Mouse (Mus musculus) layer of hippocampus, adult 9-11 months (tissue): ENCODE measurements around the gene 2410015M20Rik.
"Not testable (repeated sequence)": the region's sequence is repeated elsewhere in the genome, so short reads cannot be mapped to it uniquely, and the experiment has no call there.

Experiments
- DNase-seq: peaks from one replicate; pipeline ENCODE4 v3.0.0; 2022

The 2410015M20Rik gene

GRCm38 (mm10) chr17:56609452-56610171 is at the start of gene 2410015M20Rik:
2410015M20Rik (minus strand) TSS chr17:56609771.
- DNase-seq, result peak; percentile 99

DNA sequence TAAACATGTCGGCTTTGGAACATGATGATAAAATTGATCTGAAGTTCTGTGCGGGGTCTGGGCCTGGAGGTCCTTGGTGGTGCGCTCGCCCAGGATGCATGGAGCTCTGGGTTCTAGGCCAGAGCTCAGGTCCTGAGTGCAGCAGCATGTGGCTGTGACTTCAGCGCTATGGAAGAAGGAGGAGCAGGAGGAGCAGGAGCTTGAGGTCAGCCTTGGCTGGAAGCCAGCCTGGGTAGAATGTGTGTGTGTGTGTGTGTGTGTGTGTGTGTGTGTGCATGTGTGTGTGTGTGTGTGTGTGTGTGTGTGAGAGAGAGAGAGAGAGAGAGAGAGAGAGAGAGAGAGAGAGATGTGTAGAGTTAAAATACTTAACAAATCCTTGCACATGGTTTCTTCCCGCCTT is 46.6 kb upstream of the 2410015M20Rik start:
- DNase-seq, result no peak

- no peak for DNase-seq
Observed at GRCm38 (mm10) chr17:56655311-56655710, 45.7 kb upstream of the 2410015M20Rik start.

GRCm38 (mm10) chr17:56654771-56655170 is 45.2 kb upstream of the 2410015M20Rik start:
- DNase-seq, result no peak

- DNase-seq, result no peak
Observed at GRCm38 (mm10) chr17:56651801-56652200, 42.2 kb upstream of the 2410015M20Rik start.

GRCm38 (mm10) chr17:56647546-56647945 is 38.0 kb upstream of the 2410015M20Rik start:
- no peak for DNase-seq

- no peak for DNase-seq
Observed at GRCm38 (mm10) chr17:56643237-56643636, 33.7 kb upstream of the 2410015M20Rik start.

DNA sequence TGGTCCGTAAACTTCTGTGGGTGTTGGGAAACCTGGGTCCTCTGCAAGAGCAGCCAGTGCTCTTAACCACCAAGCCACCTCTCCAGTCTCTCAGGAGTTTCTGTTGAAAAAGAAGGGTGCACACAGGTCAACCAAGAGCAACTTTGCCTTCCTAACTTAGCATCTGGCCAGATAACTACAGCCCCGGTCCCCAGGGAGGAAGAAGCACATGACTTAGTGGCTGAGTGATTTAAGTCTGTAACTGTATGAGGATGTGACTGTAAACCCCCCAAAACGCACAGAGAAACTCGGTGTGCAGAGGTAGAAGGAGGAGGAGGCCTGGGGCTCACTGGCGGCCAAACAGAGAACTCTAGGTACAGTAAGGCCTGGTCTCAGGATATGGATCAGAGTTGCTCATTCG is 24.5 kb upstream of the 2410015M20Rik start:
- no peak for DNase-seq

- DNase-seq, result no peak
Observed at GRCm38 (mm10) chr17:56631807-56632206, 22.2 kb upstream of the 2410015M20Rik start.

DNA sequence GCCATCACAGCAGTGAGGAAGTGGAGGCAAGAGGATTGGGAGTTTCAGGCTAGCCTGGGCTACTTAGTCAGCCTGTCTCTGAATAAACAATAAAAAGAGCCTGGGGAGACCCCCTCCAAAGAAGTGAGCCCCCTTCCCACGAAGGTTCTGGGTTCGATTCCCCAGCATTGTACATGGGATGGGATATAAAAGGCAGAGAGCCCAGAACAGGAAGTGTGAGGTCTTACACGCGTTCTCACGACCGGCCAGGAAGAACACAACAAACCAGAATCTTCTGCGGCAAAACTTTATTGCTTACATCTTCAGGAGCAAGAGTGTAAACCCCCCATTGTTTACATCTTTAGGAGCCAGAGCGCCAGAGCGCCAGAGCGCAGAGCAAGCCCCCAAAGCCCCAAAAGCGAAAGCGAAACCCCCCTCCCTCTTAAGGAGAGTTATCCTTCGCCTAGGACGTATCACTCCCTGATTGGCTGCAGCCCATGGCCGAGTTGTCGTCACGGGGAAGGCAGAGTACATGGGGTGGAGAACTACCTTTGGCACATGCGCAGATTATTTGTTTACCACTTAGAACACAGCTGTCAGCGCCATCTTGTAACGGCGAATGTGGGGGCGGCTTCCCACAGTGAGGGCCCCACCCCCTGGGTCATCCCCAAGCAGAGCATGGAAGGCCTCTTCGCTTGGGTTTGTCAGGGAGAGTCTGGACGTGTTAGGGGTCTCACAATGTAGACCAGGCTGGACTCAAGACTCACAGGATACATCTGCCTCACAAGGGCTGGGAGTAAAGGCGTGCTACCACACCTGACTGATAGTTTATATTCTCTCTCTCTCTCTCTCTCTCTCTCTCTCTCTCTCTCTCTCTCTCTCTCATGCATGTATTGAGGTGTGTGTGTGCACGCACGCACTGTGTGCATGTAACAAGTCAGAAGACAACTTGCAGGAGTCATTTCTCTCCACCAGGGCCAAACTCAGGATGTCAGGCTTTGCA is 20.5 kb upstream of the 2410015M20Rik start:
- DNase-seq, result not testable (repeated sequence)

- DNase-seq, result no peak
Observed at GRCm38 (mm10) chr17:56627530-56628277, 18.1 kb upstream of the 2410015M20Rik start, which contains the start of gene Catsperd. Catsperd (plus strand) TSS chr17:56628143.

DNA sequence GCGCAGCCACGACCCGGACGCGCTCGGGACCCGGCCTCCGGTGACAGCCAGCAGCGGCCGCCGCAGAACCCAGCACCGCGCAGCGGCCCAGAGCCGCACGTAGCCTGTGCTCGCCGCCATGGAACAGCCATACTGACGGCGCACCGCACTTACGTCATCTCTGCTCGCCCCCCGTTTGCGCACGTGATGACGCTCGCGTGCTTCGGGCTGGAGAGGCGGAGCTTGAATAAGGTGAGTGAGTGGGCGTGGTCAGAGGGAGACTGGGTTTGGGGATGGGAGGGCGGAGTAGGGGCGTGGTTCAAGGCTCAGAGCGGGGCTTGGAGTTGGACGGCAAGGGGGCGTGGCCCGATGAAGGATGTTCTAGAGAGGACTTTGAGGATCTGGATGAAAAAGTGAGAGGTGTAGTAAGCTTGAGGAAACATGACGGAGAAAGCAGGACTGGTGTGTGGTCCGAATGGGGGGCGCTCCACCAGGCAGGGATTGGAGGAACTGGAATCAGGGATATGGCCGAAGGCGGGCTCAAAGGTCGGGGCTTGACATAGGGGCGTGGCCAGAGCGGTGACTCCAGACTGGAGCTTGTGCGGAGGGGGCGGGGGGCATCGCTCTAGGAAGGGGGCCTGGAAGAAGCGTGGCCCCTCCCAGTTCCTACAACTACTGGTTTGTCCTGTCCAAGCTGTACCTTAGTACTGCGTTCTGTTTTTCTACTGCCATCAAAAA is 17.3 kb upstream of the 2410015M20Rik start, which contains the start of gene Lonp1:
TSS of gene Lonp1 (minus strand) at position 134 of the 717 bp plus-strand sequence.
- DNase-seq, result peak; percentile 96

- DNase-seq, result no peak
Observed at GRCm38 (mm10) chr17:56626260-56626659, 16.7 kb upstream of the 2410015M20Rik start.

DNA sequence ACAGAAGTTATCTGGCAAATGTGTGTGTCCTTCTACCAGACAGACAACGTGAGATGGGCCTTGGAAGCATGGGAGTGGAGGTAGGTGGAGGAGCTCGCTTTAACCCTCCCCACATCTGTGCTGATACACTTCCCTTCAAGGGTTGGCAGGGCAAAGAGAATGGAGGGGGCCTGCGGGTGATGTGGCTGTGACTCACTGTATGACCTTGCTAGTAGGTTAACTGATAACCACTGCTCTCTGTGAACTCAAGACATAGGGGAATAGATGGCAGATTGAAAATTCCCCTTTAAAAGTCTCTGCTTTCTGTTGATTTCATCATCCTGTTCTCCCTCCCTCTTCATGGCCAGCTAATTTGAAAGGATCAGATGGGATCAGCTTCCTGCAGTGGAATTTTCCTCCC is 15.9 kb upstream of the 2410015M20Rik start:
- DNase-seq, result no peak

DNA sequence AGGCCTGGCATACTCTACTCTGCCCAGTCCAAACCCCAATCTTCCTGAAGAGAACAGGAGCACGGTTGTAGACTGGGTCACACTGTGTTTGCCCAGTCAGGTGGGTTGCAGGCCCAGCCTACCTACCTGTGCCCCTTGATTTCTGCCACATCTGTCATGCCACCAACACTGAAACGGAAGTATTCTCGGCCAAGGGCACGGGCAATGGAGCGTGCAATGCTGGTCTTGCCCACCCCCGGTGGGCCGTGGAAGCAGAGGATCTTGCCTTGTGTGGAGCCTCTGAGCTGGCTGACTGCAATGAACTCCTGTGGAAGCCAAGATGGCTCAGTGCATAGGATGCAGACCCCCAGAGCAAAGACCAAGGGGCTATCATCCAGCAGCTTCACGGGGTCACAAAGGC is 8.1 kb upstream of the 2410015M20Rik start:
- no peak for DNase-seq

DNA sequence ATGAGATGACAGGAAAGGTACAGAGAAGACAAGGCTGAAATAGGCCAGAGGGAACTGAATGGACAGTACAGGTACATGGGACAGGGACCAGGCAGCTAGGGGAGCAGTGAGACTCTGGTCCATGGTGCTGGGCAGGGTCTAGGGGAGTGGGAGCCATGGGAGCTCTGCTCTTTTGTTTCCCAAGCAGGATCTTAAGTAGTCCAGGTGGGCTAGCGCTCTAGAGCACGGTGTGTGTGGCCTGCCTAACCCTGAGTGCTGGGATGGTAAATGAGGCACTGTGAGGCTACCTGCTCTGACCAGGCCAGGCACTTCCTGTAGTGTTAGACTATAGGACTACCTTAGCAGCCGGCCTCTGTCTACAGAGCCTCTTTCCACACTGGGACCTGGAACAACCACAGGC is 7.2 kb upstream of the 2410015M20Rik start:
- DNase-seq, result no peak

- no peak for DNase-seq
Observed at GRCm38 (mm10) chr17:56615792-56616191, 6.2 kb upstream of the 2410015M20Rik start.

- DNase-seq, result no peak
Observed at GRCm38 (mm10) chr17:56615136-56615784, 5.7 kb upstream of the 2410015M20Rik start.

GRCm38 (mm10) chr17:56614391-56615135 is 5.0 kb upstream of the 2410015M20Rik start:
- DNase-seq, result no peak

- DNase-seq, result not testable (repeated sequence)
Observed at GRCm38 (mm10) chr17:56613893-56614292, 4.3 kb upstream of the 2410015M20Rik start.
